Mouse (Mus musculus) testis, adult 2 months (tissue): ENCODE measurements around the gene Trim6. TPM values are rescaled to one million over a fixed set of nuclear protein-coding genes. Genes with fewer than 3 reads are reported as not detected.

ENCODE experiments used
- H3K27ac ChIP-seq: fragments of 200-500 bp; 2 replicates; pipeline ENCODE4 v1.5.1; 2012; ENCODE audit warnings: low read depth, low read length; ENCODE audit not compliant: control insufficient read depth, insufficient read depth
- H3K27me3 ChIP-seq: fragments of 200-500 bp; 2 replicates; pipeline ENCODE4 v1.6.1; 2012; ENCODE audit warnings: mild to moderate bottlenecking, low read length, moderate library complexity; ENCODE audit not compliant: control insufficient read depth, insufficient read depth
- H3K36me3 ChIP-seq: fragments of 200-500 bp; 2 replicates; pipeline ENCODE4 v1.6.1; 2012; ENCODE audit warnings: mild to moderate bottlenecking, low read length; ENCODE audit not compliant: control insufficient read depth, insufficient read depth
- H3K4me1 ChIP-seq: fragments of 200-500 bp; 2 replicates; pipeline ENCODE4 v1.6.1; 2012; ENCODE audit warnings: low read length; ENCODE audit not compliant: control insufficient read depth, insufficient read depth
- H3K4me3 ChIP-seq: fragments of 200-500 bp; 2 replicates; pipeline ENCODE4 v1.5.1; 2012; ENCODE audit warnings: low read depth, mild to moderate bottlenecking, low read length, moderate library complexity, mixed read lengths; ENCODE audit not compliant: control insufficient read depth
- CTCF ChIP-seq: fragments of 200-500 bp; IDR thresholded peaks from 2 replicates; pipeline ENCODE4 v1.5.1; 2012; ENCODE audit warnings: low read depth, mild to moderate bottlenecking, inconsistent platforms, low read length, moderate library complexity; ENCODE audit not compliant: control insufficient read depth, insufficient read depth, insufficient replicate concordance
- POLR2A ChIP-seq: fragments of 200-500 bp; IDR thresholded peaks from 2 replicates; pipeline ENCODE4 v1.6.1; 2012; ENCODE audit warnings: low read depth, mild to moderate bottlenecking, inconsistent platforms, low read length, moderate library complexity; ENCODE audit not compliant: control insufficient read depth
- polyA plus RNA-seq: library from polyadenylated mRNA; depleted of rRNA; stranded (reverse); fragments of >200 nt; gene quantifications from 2 replicates; pipeline ENCODE4 v1.2.3, GENCODE M21; 2012

Trim6 gene
- polyA plus RNA-seq, 1 experiment = 2.4 TPM

GRCm38 (mm10) chr7:104195885-104196284 lies 22.7 kb upstream of the Trim6 start, which contains the start of gene Olfr649:
Gene Olfr649, minus strand, starts transcription at chr7:104195985.
- H3K36me3 ChIP-seq = no peaks in the 10 kb centered on the region
- TF ChIP-seq CTCF = no peak
- no peak for TF ChIP-seq POLR2A
- no peak within 1 kb of the TSS for H3K4me3 ChIP-seq
- H3K27ac ChIP-seq = no peak within 1 kb of the TSS
- no peaks in the 10 kb centered on the region for H3K27me3 ChIP-seq
- H3K4me1 ChIP-seq = no peaks in the 10 kb centered on the region

- Histone ChIP-seq H3K27me3 (no peaks in the 10 kb centered on the region), H3K36me3 (no peaks in the 10 kb centered on the region), H3K4me3 (no peak overlapping the region), H3K27ac (no peak overlapping the region), H3K4me1 (no peaks in the 10 kb centered on the region)
- TF ChIP-seq POLR2A (no peak), CTCF (peak; percentile 88; the same call in 1 of the 2 replicates)
These were observed 18.8 kb upstream of the Trim6 start for GRCm38 (mm10) chr7:104199822-104200221.

- Histone ChIP-seq H3K27ac (no peak overlapping the region), H3K4me3 (no peak overlapping the region), H3K4me1 (no peaks in the 10 kb centered on the region), H3K36me3 (no peaks in the 10 kb centered on the region), H3K27me3 (no peaks in the 10 kb centered on the region)
- TF ChIP-seq CTCF = no peak
- no peak for TF ChIP-seq POLR2A
These were observed 12.4 kb upstream of the Trim6 start for GRCm38 (mm10) chr7:104206197-104206596.

DNA sequence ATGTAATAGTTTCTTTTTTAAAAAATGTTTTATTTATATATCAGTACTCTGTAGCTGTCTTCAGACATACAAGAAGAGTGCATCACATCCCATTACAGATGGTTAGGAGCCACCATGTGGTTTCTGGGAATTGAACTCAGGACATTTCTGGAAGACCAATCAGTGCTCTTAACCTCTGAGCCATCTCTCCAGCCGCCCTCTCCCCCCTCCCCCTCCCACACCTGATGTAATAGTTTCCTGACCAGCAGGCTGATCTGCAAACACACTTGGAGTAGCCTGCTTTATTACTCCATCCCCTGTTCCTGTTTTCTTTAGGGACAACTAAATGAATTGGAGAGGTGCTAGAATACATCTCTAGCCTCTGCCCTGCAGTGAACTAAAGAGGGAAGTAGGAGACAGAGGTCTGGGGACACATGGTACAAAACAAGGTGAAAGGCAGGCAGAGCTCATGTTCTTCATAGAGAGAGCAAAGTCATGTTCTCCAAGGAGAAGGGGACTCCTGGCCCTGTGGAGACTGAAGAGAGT lies 2.5 kb upstream of the Trim6 start:
- no peak overlapping the region for H3K27ac ChIP-seq
- no peak overlapping the region for H3K4me3 ChIP-seq
- H3K36me3 ChIP-seq = no peaks in the 10 kb centered on the region
- no peaks in the 10 kb centered on the region for H3K27me3 ChIP-seq
- TF ChIP-seq POLR2A (no peak), CTCF (no peak)
- H3K4me1 ChIP-seq = no peaks in the 10 kb centered on the region; the same call in 1 of the 2 replicates

GRCm38 (mm10) chr7:104217881-104218280 lies 712 bp upstream of the Trim6 start:
- no peak for TF ChIP-seq CTCF
- no peak for TF ChIP-seq POLR2A

GRCm38 (mm10) chr7:104231203-104231602 lies 12.6 kb downstream of the Trim6 start:
- no peaks in the 10 kb centered on the region for H3K27me3 ChIP-seq
- H3K36me3 ChIP-seq = no peaks in the 10 kb centered on the region
- no peak for TF ChIP-seq POLR2A
- TF ChIP-seq CTCF = peak; percentile 53; the same call in 1 of the 2 replicates
- H3K4me3 ChIP-seq = no peak overlapping the region
- H3K4me1 ChIP-seq = no peaks in the 10 kb centered on the region
- no peak overlapping the region for H3K27ac ChIP-seq

More at GRCm38 (mm10) chr7:104217881-104218280, 712 bp upstream of the Trim6 start:
- no peaks in the 10 kb centered on the region for H3K36me3 ChIP-seq
- no peaks in the 10 kb centered on the region for H3K27me3 ChIP-seq
- H3K4me1 ChIP-seq = no peaks in the 10 kb centered on the region; the same call in 1 of the 2 replicates
- H3K4me3 ChIP-seq = no peak overlapping the region
- H3K27ac ChIP-seq = no peak overlapping the region

- H3K4me3 ChIP-seq = no peak overlapping the region
- no peaks in the 10 kb centered on the region for H3K27me3 ChIP-seq
- no peak overlapping the region for H3K27ac ChIP-seq
- no peak for TF ChIP-seq POLR2A
- no peak for TF ChIP-seq CTCF
- no peaks in the 10 kb centered on the region; the same call in 1 of the 2 replicates for H3K4me1 ChIP-seq
- no peaks in the 10 kb centered on the region for H3K36me3 ChIP-seq
These were observed 22.3 kb downstream of the Trim6 start for GRCm38 (mm10) chr7:104240857-104241256.
